Mouse (Mus musculus) frontal cortex, adult 2 months (tissue): ENCODE data around the gene Gm20388. TPM values are rescaled to one million over a fixed set of nuclear protein-coding genes. Genes with fewer than 3 reads are reported as not detected.

Experiments used
- DNase-seq, 2 experiments: peaks; one replicate each; pipeline ENCODE4 v3.0.0; 2022; ENCODE audit warnings: low spot score in 1 of 2; ENCODE audit errors: extremely low spot score in 1 of 2
- polyA plus RNA-seq: library from polyadenylated mRNA; depleted of rRNA; stranded (reverse); fragments of >200 nt; gene quantifications from 2 replicates; pipeline ENCODE4 v1.2.3, GENCODE M21; 2012

Gene Gm20388
- polyA plus RNA-seq, 1 experiment = 22.2 TPM

DNA sequence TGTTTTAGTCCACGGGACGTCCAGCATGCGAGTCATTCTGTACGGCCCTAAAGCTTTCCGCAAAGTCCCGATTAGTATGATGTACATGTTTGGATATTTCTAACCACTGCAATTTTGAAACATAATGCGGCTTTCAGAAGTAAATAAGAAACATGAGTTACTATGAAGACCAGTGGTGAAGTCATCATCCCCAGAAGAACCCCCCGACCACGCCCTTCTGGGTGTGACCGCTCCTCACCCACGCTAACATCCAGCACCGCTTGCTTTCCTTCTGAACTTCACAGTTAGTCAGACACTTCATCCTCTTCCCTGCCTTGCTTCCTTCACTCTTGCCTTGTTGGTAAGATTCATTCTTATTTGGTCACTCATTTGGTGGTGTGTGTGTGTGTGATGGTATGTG is 3738.8 kb downstream of the Gm20388 start:
- no peak for DNase-seq

DNA sequence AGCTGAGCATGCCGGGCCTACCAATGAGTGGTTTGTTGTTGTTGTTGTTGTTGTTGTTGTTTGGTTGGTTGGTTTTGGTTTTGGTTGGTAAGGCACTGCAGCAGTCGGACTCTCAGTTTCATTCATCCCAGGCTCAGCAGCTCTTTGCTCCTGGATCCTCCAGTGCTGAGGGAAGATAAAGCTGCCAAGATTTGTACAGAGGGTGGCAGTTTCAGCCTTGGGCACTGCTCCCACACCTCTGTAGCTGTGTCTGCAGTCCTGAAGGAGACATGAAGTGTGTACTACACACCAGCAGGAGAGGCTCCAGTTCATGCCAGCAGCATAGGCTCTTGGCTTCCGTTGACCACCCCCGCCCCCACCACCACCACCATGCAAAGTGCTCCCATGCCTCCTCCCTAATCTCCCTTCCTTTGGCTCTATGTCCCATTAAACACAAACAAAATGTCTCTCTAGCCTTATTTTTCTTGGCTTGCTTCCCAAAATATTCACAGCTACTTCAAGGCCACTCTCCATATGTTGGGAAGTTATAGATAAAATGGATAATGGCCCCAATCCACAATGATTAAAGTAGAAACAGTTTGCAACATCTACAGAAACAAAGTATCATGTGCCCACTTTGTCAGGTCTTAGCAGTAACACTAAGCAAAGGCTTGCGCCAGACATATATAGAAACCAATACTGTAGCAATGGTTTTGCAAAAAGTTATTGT is 3740.9 kb downstream of the Gm20388 start:
- DNase-seq = no peak

GRCm38 (mm10) chr8:123652641-123653040 is 3742.0 kb downstream of the Gm20388 start:
- DNase-seq = peak in 1 of 2 experiments; percentile 39

GRCm38 (mm10) chr8:123653308-123653993 is 3742.8 kb downstream of the Gm20388 start, which contains the start of gene Rhou:
Gene Rhou, plus strand, starts transcription at chr8:123653929.
- peak; percentile 75 to 96 for DNase-seq

GRCm38 (mm10) chr8:123653994-123654569 is 3743.4 kb downstream of the Gm20388 start:
- peak in 1 of 2 experiments; percentile 64 for DNase-seq

DNA sequence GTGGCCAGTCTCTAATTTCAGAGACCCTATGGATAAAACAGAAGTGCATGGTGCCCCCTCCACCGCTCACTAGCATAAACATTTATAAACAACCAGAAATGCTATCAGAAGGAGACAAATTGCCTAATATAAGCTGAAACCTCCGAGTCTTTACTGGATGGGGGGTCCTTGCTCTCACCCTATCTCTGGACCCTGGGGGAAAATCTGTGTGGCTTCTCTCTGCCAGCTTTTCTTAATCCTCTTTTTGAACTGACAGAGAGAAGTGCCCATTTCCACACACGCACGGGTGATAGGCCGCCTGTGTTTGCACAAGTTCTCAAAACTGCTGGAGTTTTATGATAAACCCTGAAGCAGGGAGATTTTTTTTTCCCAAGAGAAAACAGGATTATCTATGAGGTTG is 3744.1 kb downstream of the Gm20388 start:
- no peak for DNase-seq

DNA sequence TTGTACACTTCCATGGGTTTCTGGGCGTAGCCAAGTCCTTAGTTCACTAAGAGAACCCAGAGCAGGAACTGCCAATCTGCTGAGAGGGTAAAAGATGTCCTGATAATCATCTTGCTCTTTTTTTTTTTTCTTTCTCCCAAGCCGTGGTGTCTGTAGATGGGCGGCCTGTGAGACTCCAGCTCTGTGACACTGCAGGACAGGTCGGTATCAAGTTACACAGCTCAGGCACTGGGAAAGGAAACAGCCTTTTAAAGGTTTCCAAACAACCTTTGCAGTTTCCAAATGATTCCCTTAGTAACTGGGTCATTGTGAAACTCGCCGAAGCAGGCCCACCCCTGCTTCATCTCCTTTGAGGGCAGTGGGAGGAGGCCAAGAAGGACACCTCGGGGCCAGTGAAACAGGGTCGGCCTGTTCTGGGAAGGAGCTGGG is 3744.7 kb downstream of the Gm20388 start:
- no peak for DNase-seq

DNA sequence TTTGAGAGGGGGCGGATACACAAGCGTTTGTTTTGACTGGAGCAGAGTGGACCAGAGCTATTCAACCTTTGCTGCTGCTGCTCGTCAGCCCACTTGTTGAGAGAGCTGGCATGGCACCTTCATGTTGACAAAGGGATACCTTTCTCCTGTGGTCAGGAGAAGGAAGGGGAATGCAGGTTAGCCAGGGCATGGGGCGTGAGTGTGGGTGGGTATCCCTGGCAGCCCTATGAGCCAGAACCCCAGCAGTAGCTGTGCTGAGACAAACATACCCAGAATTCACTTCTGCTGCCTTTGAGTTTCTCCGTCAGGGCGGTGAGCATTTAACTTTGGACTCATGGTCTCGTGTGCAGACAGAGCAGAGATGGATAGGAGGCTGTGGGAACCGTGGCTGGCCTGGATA is 3747.2 kb downstream of the Gm20388 start:
- no peak for DNase-seq

DNA sequence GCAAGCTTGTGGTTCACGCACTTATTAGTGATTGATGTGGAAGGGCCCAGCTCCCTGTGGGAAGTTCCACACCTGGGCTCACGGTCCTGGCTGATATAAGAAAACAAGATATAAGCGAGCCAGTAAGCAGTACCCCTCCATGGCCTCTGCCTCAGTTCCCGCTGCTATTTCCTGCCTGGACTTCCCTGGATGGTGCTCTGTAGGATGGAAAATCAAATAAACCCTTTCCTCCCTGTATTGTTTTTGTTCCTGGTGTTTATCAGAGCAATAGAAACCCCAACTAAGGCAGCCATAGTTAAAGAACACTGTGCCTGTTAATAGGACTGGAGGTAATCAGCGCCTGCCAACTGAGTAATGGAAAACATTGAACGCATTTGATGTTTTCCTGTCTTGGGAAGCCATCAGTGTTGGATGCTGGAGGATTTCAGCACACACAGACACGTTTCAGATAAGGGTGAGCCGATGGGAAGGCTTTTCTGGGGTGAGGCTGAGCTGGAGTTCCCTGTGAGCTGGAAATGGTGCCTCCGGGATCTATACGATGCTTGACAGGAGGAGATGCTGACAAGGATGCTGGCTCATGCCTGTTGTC is 3748.9 kb downstream of the Gm20388 start:
- no peak for DNase-seq

- no peak for DNase-seq
Observed at GRCm38 (mm10) chr8:123661515-123661914, 3750.9 kb downstream of the Gm20388 start.

DNA sequence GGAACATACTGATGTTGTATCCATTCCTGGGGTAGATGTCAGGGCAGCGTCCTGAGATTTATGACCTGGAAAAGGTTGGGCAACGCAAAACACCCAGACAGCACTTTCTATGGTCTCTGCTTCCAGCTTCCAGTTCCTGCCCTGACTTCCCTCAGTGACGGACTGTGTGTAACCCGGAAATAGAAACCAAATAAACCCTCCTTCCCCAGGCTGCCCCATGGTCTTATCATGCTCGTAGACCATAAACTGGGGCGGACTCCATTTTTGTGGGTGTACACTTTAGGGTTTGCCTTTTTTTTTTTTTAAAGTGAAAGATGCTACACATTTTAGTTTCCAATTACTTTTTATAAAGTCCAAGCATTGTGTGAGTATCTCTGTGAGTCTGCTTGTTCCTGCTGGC is 3754.9 kb downstream of the Gm20388 start:
- DNase-seq = no peak

DNA sequence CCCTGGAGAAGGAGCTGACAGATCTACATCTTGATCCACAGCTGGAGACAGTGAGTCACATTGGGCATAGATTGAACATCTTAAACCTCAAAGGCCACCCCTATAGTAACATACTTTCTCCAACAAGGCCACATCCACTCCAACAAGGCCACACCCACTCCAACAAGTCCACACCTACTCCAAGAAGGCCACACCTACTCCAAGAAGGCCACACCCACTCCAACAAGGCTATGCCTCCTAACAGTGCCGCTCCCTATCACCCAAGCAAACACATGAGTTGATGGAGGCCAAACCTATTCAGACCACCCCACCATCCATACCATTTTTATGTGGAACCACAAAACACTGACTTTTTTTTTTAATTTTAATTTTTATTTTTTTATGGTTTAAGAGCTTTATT is 3756.2 kb downstream of the Gm20388 start:
- DNase-seq = no peak

- DNase-seq = no peak
Observed at GRCm38 (mm10) chr8:123668681-123669080, 3758.0 kb downstream of the Gm20388 start.

DNA sequence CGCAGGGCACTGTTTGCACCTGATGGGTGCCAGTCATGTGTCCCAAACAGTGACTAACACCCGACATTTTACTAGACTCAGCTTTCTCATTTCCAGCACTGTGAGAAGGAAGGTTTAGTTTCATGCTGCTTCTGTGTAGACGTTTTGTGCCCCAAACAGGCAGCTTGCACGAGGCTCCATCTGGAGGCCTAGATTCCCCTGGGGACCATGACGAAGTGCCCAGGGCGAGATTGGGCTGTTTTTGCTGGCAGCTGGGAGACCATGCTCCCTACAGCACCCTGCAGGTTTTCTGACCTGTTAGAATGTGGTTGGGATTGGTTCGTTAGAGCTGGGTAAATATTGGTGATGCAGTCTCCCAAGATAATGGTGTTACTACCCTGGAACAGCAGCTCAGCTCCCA is 3760.1 kb downstream of the Gm20388 start:
- DNase-seq = no peak

DNA sequence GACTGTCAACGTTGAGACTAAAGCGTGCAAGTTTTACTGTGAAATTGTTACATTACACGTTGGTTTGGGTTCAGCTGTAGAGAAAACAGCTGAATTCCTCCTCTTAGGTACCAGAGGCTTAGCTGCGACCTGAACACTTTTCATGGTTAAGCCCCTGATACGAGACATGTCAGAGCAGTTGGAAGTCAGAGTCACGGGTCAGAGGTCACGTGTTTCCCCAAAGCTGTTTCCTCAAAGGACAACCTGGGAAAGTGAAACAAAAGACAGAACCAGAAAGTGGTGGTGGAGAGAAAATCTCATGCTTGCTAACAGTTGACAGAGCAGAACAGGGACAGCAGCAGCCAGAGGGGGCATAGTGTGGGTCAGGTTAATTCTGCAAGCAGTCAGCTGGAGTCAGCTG is 3760.8 kb downstream of the Gm20388 start:
- DNase-seq = no peak

GRCm38 (mm10) chr8:123672648-123673047 is 3762.0 kb downstream of the Gm20388 start:
- DNase-seq = no peak

DNA sequence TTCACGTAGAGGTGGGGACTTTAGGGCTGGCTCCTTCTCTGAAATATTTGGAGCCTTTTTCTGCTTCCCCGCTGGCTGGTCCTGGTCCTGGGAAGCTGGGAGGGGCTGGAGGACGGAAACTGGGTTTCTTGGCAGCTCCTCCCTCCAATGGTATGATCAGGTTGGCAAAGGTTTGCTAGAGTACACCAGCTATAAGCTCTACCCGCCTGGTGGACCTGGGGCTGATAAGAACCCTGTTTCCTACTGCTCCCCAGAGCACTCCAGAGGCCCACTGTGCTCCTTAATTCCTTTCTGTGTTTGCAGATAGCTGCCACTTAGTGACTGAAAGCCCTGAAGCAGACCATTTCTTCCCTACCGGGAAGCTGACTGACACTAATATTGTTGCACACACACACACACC is 3765.0 kb downstream of the Gm20388 start:
- no peak for DNase-seq

DNA sequence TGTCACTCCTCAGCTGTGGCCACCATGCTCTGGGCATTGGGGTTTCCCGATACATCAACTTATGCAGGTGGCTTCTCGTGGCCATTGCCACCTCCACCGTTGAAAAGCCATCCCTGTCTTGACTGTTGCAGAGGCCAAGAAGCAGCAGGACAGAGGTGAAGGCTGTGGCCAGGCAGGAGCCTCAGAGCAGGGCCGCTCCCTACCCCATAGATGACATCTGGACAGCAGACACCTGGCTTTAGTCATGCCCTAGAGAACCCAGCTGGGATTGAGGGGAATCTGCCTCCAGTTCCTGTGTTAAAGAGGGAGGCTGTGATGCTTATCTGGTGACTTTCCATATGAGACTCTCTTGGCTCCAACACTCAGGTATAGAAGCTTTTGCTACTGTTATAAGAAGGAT is 3767.7 kb downstream of the Gm20388 start:
- DNase-seq = no peak

DNA sequence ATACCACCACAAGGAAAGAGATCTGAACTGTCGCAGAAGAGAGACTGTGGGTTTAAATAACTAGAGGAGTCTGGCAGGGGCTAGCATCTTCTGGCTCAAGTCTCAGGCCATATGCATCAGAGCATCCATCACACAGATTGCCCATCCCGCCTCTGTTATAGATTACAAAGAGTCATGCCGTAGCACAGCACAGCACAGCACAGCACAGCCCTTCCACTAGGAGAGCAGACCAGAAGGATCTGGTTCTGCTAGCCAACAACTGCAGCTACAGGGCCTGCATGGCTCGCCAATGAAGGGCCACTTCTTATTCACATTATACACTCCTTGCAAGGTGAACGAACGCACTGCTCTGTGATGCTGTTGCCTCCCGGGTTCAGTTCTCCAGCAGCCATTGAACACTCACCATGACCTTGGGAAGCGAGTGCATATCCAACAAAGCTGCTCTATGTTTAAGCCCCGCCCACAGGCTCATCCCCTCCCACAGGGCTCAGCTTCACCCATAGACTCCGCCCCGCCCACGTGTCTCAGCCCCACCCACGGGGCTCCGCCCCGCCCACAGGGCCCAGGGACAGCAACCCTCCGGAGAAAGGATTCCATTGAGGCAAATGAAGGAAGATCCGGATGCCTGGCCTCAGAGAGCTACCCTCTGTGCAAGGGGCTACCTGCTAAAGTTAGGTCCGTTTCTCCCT is 3771.6 kb downstream of the Gm20388 start:
- no peak for DNase-seq

DNA sequence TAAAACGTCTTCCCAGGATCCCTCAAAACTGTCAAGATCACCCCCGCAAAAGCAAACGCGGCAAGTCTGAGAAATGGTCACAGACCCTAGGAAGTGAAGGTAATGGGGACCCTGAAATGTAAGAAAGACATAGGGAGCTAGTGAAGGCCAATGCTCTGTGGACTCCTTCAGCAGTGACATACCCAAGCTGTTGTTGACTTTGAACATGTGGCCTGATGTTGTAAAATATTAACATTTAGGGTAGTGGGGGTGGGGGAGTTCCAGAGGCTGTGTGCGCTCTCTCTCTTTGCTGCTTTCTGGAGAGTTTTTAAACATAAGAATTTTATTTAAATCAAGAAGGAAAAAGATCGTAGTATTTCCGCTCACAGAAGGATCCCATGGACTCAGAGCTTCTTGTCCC is 3772.7 kb downstream of the Gm20388 start:
- DNase-seq = no peak

GRCm38 (mm10) chr8:123684806-123685205 is 3774.2 kb downstream of the Gm20388 start:
- DNase-seq = no peak
